Mouse (Mus musculus) ES-Bruce4 (cell line): ENCODE results near the gene Oxtr.

Experiments
- CTCF ChIP-seq: IDR thresholded peaks from one replicate; pipeline ENCODE4 v1.8.1; 2011; ENCODE audit warnings: low read depth, low read length
- EP300 ChIP-seq: IDR thresholded peaks from 2 replicates; pipeline ENCODE4 v1.6.1; 2011; ENCODE audit warnings: low read depth, low read length; ENCODE audit not compliant: insufficient read depth
- POLR2A ChIP-seq: IDR thresholded peaks from one replicate; pipeline ENCODE4 v1.8.1; 2011; ENCODE audit warnings: low read length; ENCODE audit not compliant: insufficient read depth

DNA sequence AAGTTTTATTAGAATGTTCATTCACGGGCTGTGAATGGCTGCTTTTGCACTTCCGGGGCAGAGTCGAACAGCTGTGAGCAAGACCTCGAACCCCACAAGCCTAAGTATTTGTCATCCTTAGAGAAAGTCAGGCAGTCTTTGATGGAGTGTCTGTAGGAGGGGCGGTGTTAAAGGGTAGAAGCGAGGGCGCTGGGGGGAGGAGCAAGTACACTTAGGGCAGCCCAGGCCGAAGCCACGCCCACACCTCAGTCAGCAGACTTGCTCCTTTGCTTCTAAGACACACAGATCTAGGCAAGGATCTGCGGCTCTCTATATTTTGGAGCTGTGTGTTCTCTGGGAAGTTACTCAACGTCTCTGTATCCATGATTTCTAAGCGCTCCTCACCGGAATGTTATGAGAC is 9.9 kb downstream of the Oxtr start:
- TF ChIP-seq POLR2A (no peak), CTCF (no peak), EP300 (no peak)
